Mouse (Mus musculus) midbrain, embryonic 16.5 days (tissue): ENCODE data around the gene Ahnak2. TPM values are rescaled to one million over a fixed set of nuclear protein-coding genes. Genes with fewer than 3 reads are reported as not detected.
"Not testable (repeated sequence)": the region's sequence is repeated elsewhere in the genome, so short reads cannot be mapped to it uniquely, and the experiment has no call there.

ENCODE experiments used
- ATAC-seq: fragments of 200-750 bp; cut with Nextera tagmentation; 2 replicates; pipeline ENCODE4 v1.8.0; 2017; ENCODE audit warnings: moderate TSS enrichment
- H3K27ac ChIP-seq: fragments of 300-500 bp; sonication (generic); 2 replicates; pipeline ENCODE4 v1.5.1; 2014; ENCODE audit warnings: mild to moderate bottlenecking, low read length, mixed read lengths
- H3K27me3 ChIP-seq: fragments of 300-500 bp; sonication (generic); 2 replicates; pipeline ENCODE4 v1.6.1; 2014; ENCODE audit warnings: low read depth, low read length, mixed read lengths; ENCODE audit not compliant: control insufficient read depth, insufficient read depth
- H3K36me3 ChIP-seq: fragments of 300-500 bp; sonication (generic); 2 replicates; pipeline ENCODE4 v1.6.1; 2014; ENCODE audit warnings: mild to moderate bottlenecking, low read length, moderate library complexity, mixed read lengths; ENCODE audit not compliant: control insufficient read depth, insufficient read depth
- H3K4me1 ChIP-seq: fragments of 300-500 bp; sonication (generic); 2 replicates; pipeline ENCODE4 v1.6.1; 2014; ENCODE audit warnings: mild to moderate bottlenecking, low read length, mixed read lengths; ENCODE audit not compliant: control insufficient read depth, insufficient read depth
- H3K4me2 ChIP-seq: fragments of 300-500 bp; sonication (generic); 2 replicates; pipeline ENCODE4 v1.6.1; 2014; ENCODE audit warnings: mild to moderate bottlenecking, low read length, mixed read lengths
- H3K4me3 ChIP-seq: fragments of 300-500 bp; sonication (generic); 2 replicates; pipeline ENCODE4 v1.5.1; 2014; ENCODE audit warnings: low read depth, mild to moderate bottlenecking, low read length, moderate library complexity, mixed read lengths
- H3K9ac ChIP-seq: fragments of 300-500 bp; sonication (generic); 2 replicates; pipeline ENCODE4 v1.6.1; 2014; ENCODE audit warnings: low read depth, low read length, mixed read lengths
- H3K9me3 ChIP-seq: fragments of 300-500 bp; sonication (generic); replicated peaks from 2 replicates; pipeline ENCODE4 v1.6.1; 2014; ENCODE audit warnings: mild to moderate bottlenecking, low read length, mixed read lengths; ENCODE audit not compliant: control insufficient read depth, poor library complexity, severe bottlenecking
- WGBS: fragments of 180-500 bp; shearing (Covaris S2); extraction: QIAGEN DNeasy Blood & Tissue Kit; methylation state at CpG from one replicate; pipeline ENCODE4 v1.1.7; 2014; 5-methylcytosine and 5-hydroxymethylcytosine counted together
- polyA plus RNA-seq: library from polyadenylated mRNA; unstranded; fragments of >200 nt; fragmentation: Nextera tagmentation; extraction: Ambion mirVana; gene quantifications from 2 replicates; pipeline ENCODE4 v1.2.1, GENCODE M21; 2015

The Ahnak2 gene
- polyA plus RNA-seq, 1 experiment from 2014 or later = 2.0 TPM

DNA sequence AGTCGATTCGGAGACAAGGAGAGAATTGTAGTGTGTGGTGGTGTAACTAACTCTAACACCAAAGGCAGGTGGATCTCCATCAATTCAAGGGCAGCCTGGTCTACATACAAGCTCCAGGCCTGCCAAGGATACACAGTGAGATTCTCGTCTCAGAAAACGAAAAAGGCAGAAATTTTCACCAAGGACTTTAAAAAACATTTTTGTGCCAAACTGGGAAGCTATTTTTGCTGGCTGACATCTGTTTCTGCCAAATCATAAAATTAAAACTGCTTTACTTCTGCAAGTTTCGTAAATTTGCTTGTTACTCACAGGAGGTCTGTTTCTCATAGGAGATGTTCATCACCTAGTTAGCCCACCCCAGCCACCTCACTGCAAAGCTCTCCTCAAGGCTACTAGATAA lies 23.4 kb upstream of the Ahnak2 start:
- Histone ChIP-seq H3K36me3 (0 out of 2 replicates have a peak, but pooled peaks cover 2% of the 10 kb centered on the region), H3K4me2 (no peak overlapping the region), H3K27ac (no peak overlapping the region), H3K27me3 (no peaks in the 10 kb centered on the region), H3K9me3 (no peaks in the 10 kb centered on the region), H3K9ac (no peak overlapping the region), H3K4me3 (no peak overlapping the region), H3K4me1 (peaks cover 40% of the 10 kb centered on the region)
- 89% methylated on average over 5 of the region's 5 CpGs for WGBS
- ATAC-seq = no peak

DNA sequence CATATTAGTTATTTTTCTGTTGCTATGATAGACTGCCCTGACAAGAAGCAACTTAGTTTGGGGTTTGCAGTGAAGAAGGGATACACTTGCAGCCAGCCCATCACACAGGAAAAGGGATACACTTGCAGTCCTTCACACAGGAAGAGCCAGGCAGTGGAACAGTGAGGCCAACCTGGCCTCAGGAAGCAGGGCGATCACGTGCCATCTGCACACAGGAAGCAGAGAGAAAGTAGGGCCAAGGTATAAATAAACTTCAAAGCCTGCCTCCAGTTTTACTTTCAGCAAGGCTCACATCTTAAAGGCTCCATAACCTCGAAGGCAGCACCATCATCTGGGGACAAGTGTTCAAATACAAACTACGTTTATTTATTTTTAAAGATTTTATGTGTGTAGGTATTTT lies 20.8 kb upstream of the Ahnak2 start:
- Histone ChIP-seq H3K4me1 (peaks cover 30% of the 10 kb centered on the region), H3K36me3 (peaks cover 16% of the 10 kb centered on the region)

DNA sequence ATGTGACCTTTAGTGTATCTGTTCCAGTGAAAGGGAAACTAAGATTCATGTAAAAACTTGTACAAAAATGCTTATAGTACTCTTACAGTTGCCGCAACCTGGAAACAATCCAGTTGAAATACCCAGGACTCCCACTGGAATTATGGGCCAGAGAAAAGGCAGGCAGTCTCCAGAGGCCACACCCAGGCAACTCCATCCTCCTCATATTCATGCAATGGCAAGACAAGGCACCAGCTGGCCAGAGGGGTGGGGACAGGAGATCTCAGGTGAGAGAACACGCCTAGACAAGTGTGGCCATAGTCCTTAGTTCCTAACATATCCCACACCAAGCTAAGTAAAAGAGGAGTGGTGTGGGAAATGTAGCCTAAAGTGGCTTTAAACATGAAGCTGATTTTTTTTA lies 20.2 kb upstream of the Ahnak2 start:
- WGBS = 72% methylated on average over 2 of the region's 2 CpGs
- Histone ChIP-seq H3K27me3 (no peaks in the 10 kb centered on the region), H3K27ac (no peak overlapping the region), H3K9me3 (no peaks in the 10 kb centered on the region), H3K4me1 (peaks cover 24% of the 10 kb centered on the region), H3K36me3 (peaks cover 20% of the 10 kb centered on the region), H3K9ac (no peak overlapping the region), H3K4me3 (no peak overlapping the region), H3K4me2 (no peak overlapping the region)
- ATAC-seq = no peak

More for the DNA sequence above, 20.8 kb upstream of the Ahnak2 start:
- H3K9ac ChIP-seq = no peak overlapping the region
- H3K27me3 ChIP-seq = no peaks in the 10 kb centered on the region
- H3K4me3 ChIP-seq = no peak overlapping the region
- no peaks in the 10 kb centered on the region for H3K9me3 ChIP-seq
- WGBS = 83% methylated on average over 4 of the region's 4 CpGs
- ATAC-seq = no peak
- H3K27ac ChIP-seq = no peak overlapping the region
- no peak overlapping the region for H3K4me2 ChIP-seq

DNA sequence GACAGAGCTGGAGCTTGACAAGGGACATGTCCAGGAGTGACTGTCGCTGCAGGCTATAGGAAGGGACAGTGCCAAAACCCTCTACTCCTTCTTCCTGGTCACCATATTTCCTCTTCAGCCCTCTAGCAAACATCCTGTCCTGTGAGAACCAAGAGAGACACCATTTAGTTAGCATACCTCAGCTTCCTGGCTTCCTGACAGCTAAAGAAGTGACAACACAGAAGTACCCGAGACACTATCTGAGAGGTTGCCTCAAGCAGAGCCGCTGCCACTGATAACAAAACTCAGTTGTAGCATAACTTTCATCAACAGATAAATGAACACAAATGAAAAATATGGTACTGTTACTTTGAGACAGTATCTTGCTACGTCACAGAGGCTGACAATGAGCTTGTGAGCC lies 19.5 kb upstream of the Ahnak2 start:
- H3K9ac ChIP-seq = no peak overlapping the region
- peaks cover 20% of the 10 kb centered on the region for H3K36me3 ChIP-seq
- no peaks in the 10 kb centered on the region for H3K27me3 ChIP-seq
- 90% methylated on average over 4 of the region's 4 CpGs for WGBS
- H3K4me2 ChIP-seq = no peak overlapping the region
- no peak overlapping the region for H3K4me3 ChIP-seq
- H3K9me3 ChIP-seq = no peaks in the 10 kb centered on the region
- no peak overlapping the region for H3K27ac ChIP-seq
- H3K4me1 ChIP-seq = peaks cover 17% of the 10 kb centered on the region
- ATAC-seq = no peak

DNA sequence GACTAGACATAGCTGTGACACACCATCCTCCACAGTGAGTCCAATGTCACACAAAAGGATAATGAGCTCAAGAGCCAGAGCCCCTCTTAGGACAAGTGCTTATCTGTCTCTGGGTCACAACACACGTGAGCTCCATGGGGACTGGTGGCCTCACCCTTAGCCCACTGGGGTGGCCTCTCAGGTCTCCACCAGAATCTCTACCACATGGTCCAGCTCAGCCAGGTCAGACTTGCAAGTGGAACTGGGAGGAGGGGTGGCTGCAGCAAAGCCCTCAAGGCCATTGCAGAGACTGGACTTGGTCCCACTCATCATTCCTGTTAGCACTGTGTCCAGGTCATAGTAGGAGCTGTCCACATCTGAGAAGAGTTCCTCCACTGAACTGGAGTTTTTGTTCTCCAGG lies 18.8 kb upstream of the Ahnak2 start:
- H3K4me3 ChIP-seq = no peak overlapping the region
- ATAC-seq = no peak
- H3K36me3 ChIP-seq = peaks cover 18% of the 10 kb centered on the region
- WGBS = 44% methylated on average over 1 of the region's 1 CpGs
- H3K9ac ChIP-seq = no peak overlapping the region
- H3K27me3 ChIP-seq = no peaks in the 10 kb centered on the region
- H3K9me3 ChIP-seq = no peaks in the 10 kb centered on the region
- H3K4me1 ChIP-seq = peaks cover 10% of the 10 kb centered on the region
- no peak overlapping the region for H3K27ac ChIP-seq
- no peak overlapping the region for H3K4me2 ChIP-seq

DNA sequence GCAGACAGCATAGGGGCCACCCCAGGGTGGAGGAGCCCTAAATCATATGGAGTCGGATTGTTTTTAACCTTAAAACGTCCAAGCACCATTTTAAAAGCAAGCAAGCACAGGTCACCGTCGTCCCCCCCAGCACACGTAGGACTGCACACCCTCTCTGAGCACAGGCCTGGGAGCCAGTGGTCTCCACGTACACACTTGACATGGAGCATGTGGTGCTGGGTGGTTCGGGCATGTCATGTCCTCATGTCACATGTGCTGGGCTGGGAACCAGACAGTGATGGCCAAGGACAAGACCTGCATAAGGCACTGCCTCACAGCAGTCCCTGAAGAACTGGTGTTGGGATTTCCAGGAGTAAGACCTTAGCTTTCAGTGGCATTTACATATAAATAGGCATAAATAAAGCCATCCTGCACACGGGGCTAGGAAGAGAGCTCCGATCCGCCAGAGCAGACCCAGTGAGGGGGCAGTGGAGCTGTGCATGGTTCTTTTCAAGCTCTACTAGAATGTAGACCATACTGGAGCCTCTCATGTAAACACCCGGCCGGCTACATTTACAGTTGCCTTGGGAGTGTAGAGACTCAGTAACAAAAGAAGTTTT lies 18.0 kb upstream of the Ahnak2 start:
- no peak for ATAC-seq
- H3K9ac ChIP-seq = no peak overlapping the region
- no peak overlapping the region for H3K4me3 ChIP-seq
- H3K9me3 ChIP-seq = no peaks in the 10 kb centered on the region
- peaks cover 18% of the 10 kb centered on the region for H3K36me3 ChIP-seq
- peaks cover 2% of the 10 kb centered on the region; the same call in 1 of the 2 replicates for H3K4me1 ChIP-seq
- no peak overlapping the region for H3K27ac ChIP-seq
- 72% methylated on average over 12 of the region's 12 CpGs for WGBS
- H3K4me2 ChIP-seq = no peak overlapping the region
- H3K27me3 ChIP-seq = no peaks in the 10 kb centered on the region

DNA sequence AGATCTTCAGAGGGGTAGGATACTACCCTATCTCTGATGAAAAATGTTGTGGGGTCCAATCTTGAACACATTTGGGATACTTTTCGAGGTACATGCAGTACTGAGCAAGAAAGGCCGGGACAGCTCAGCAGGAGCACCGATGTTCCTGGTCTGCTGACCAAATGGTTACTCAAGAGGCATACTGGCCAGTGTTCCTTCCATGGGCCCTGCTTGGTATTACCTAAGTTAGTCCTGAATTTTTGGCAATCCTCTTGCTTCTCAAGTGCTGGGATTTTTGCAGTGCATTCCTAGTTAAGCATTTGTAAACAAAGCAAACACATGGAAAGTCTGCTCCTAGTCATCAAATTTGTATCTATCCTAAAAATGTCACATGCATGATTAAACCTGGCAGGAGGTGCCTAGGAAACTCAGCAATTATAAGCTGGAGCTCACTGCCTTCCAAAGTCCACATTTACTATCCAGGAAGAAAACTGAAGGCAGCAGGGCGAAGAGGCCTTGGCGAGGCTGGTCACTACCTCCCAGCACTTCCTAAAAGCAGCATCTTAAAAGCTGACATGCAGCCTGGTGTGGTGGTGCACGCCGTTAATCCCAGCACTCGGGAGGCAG lies 16.7 kb upstream of the Ahnak2 start:
- no peak overlapping the region for H3K4me2 ChIP-seq
- 90% methylated on average over 8 of the region's 8 CpGs for WGBS
- no peaks in the 10 kb centered on the region for H3K27me3 ChIP-seq
- no peak overlapping the region for H3K4me3 ChIP-seq
- no peak for ATAC-seq
- no peak overlapping the region for H3K27ac ChIP-seq
- H3K4me1 ChIP-seq = peaks cover 2% of the 10 kb centered on the region; the same call in 1 of the 2 replicates
- H3K9ac ChIP-seq = no peak overlapping the region
- no peaks in the 10 kb centered on the region for H3K9me3 ChIP-seq
- H3K36me3 ChIP-seq = peaks cover 23% of the 10 kb centered on the region

DNA sequence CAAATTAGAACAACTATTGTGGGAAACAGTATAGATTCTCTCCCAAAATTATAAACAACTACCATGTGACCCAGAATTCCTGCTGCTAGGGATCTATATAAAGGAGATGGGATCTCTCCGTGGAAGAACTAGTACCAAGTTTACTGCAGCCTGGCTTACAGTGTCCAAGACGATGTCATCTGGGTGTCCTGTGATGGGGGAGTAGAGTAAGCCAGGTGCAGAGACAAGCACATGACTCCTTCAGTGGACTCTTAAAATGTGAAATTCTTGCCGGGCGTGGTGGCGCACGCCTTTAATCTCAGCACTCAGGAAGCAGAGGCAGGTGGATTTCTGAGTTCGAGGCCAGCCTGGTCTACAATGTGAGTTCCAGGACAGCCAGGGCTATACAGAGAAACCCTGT lies 14.4 kb upstream of the Ahnak2 start:
- not testable (repeated sequence) for H3K27ac ChIP-seq, H3K4me1 ChIP-seq, H3K4me2 ChIP-seq, H3K4me3 ChIP-seq, H3K9me3 ChIP-seq, ATAC-seq, H3K27me3 ChIP-seq, H3K9ac ChIP-seq
- peaks cover 25% of the 10 kb centered on the region for H3K36me3 ChIP-seq
- WGBS = 83% methylated on average over 7 of the region's 7 CpGs

DNA sequence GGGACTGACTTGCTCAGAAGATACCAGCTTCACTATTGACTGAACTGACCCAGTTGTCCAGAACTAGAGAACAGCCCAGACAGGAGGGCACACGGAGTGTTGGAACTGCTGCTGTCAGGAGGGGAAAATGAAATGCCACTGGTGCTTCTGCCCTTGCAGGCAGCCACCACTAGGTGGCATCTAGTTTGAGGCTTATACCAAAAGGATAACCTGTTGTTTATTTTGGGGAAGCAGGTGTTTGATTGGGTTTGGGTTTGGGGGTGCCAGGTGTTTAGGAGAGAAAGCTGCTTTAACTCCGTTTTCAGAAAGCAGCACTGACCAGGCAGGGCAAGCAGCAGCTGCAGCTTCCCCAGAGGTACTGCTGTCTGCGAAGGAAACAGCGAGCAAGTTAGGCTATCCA lies 13.8 kb upstream of the Ahnak2 start:
- WGBS = 56% methylated on average over 4 of the region's 4 CpGs
- H3K4me3 ChIP-seq = no peak overlapping the region
- no peaks in the 10 kb centered on the region for H3K4me1 ChIP-seq
- H3K9ac ChIP-seq = no peak overlapping the region
- H3K27ac ChIP-seq = no peak overlapping the region
- H3K4me2 ChIP-seq = no peak overlapping the region
- H3K36me3 ChIP-seq = peaks cover 25% of the 10 kb centered on the region
- no peaks in the 10 kb centered on the region for H3K27me3 ChIP-seq
- H3K9me3 ChIP-seq = no peaks in the 10 kb centered on the region
- 0 out of 2 replicates have a peak, but pooled peaks have one; percentile 22 for ATAC-seq
